8 mouse cellular contexts compared by ENCODE assay signal in the genomic region with DNA sequence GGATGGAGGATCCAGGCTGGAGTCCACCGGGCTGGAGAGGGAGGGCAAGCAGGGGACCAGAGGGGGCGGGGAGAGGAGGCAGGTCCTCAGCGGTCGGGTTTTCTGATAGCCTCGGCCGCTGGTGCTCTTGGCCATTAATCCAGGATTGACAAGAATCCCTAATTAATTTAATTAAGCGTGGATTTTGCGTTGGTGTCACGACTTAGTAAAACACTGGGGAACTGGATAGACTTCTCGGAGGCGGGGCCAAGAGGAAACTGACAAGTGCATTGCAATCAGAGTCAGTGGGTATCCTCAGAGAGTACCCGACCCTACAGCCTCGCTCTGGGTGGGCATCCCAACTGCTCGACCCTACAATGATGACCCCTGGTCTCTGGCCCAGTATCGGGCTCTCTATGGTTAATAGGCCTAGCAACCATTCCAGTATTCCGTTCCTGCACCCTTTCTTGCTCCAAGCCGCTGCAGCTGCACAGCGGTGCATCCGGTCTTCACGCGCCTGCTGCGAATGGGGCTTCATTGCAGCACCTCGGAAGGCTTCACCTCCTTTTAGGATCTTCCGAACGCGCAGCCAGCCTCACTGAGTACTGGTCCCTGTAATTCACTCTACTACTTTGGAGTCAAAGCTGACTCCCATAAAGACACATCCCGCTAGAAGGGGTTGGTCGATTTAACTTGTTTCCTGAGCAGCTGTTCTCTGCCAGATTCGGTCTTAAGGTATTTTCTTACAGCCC. TPM values are rescaled to one million over a fixed set of nuclear protein-coding genes. Genes with fewer than 3 reads are reported as not detected.
A peak's percentile ranks its signal among the peaks of the same experiment; 100 is the strongest.
DNase-seq lines count a peak whose midpoint lies in the region; ATAC-seq and TF ChIP-seq lines count a peak whose summit lies in the region.

No protein-coding gene starts in this region.

- peak overlapping the region; percentile 54 for H3K4me2 ChIP-seq in hindbrain, postnatal 0 days (ENCODE audit: low read depth, low read length)
- H3K4me2 ChIP-seq in liver, embryonic 15.5 days, result peak overlapping the region; percentile 71
- peak overlapping the region; percentile 10; the same call in 1 of the 2 replicates for H3K4me2 ChIP-seq in stomach, embryonic 15.5 days

- intact Hi-C loops in left cerebral cortex, adult 2 months (cut with DNase I), result loop anchor here (5.0 to 10.0 kb wide), 2 partner anchors 235 to 362 kb away; no protein-coding TSS in a partner anchor

- H3K4me1 ChIP-seq in ES-E14 (ENCODE audit: control insufficient read depth in 2 of 2, insufficient read depth in 2 of 2, low read length in 2 of 2, poor library complexity in 1 of 2), result peaks cover 0 to 5% of the 10 kb centered on the region in 2 experiments; a peak in 1 of 4 replicates
- peaks cover 55% of the 10 kb centered on the region for H3K4me1 ChIP-seq in forebrain, embryonic 10.5 days
- H3K4me1 ChIP-seq in hindbrain, postnatal 0 days (ENCODE audit: insufficient read depth, low read length), result 0 out of 2 replicates have a peak, but pooled peaks cover 8% of the 10 kb centered on the region
- H3K4me1 ChIP-seq in liver, embryonic 15.5 days (replicated peaks), result peaks cover 30% of the 10 kb centered on the region
- peaks cover 21% of the 10 kb centered on the region for H3K4me1 ChIP-seq in stomach, embryonic 15.5 days

- WGBS in forebrain, embryonic 10.5 days, result 0% methylated on average over 29 of the region's 29 CpGs
- under 1% methylated on average over 29 of the region's 29 CpGs for WGBS in hindbrain, postnatal 0 days
- WGBS in liver, embryonic 15.5 days (ENCODE audit: insufficient replicate concordance), result under 1% methylated on average over 29 of the region's 29 CpGs
- WGBS in stomach, embryonic 15.5 days, result under 1% methylated on average over 29 of the region's 29 CpGs

- no peak for TF ChIP-seq CTCF in left cerebral cortex, adult 2 months (IDR thresholded peaks at IDR 0.05)
- TF ChIP-seq CTCF in hindbrain, postnatal 0 days (IDR thresholded peaks at IDR 0.05; ENCODE audit: low read depth), result no peak

- H3K9me3 ChIP-seq in ES-E14 (ENCODE audit: control insufficient read depth, insufficient read depth, low read depth, low read length), result no peaks in the 10 kb centered on the region
- no peaks in the 10 kb centered on the region for H3K9me3 ChIP-seq in forebrain, embryonic 10.5 days
- no peaks in the 10 kb centered on the region for H3K9me3 ChIP-seq in hindbrain, postnatal 0 days (ENCODE audit: low read length)
- H3K9me3 ChIP-seq in liver, embryonic 15.5 days (replicated peaks), result no peaks in the 10 kb centered on the region
- no peaks in the 10 kb centered on the region for H3K9me3 ChIP-seq in stomach, embryonic 15.5 days

- H3K4me3 ChIP-seq in left cerebral cortex, adult 2 months, result no peak overlapping the region
- H3K4me3 ChIP-seq in ES-E14 (ENCODE audit: insufficient read depth in 1 of 2, low read depth in 1 of 2, low read length in 2 of 2, poor library complexity in 1 of 2, severe bottlenecking in 1 of 2), result peak overlapping the region; percentile 14 to 49; a peak in 3 of 4 replicates
- H3K4me3 ChIP-seq in forebrain, embryonic 10.5 days, result peak overlapping the region; percentile 61
- peak overlapping the region; percentile 8 for H3K4me3 ChIP-seq in hindbrain, postnatal 0 days (ENCODE audit: low read length)
- peak overlapping the region; percentile 24; the same call in 1 of the 2 replicates for H3K4me3 ChIP-seq in liver, embryonic 15.5 days (replicated peaks)
- H3K4me3 ChIP-seq in stomach, embryonic 15.5 days (replicated peaks), result peak overlapping the region; percentile 45; the same call in 1 of the 2 replicates

- no peaks in the 10 kb centered on the region for H3K36me3 ChIP-seq in ES-E14 (ENCODE audit: control insufficient read depth, insufficient read depth, low read length, poor library complexity, severe bottlenecking)
- no peaks in the 10 kb centered on the region for H3K36me3 ChIP-seq in forebrain, embryonic 10.5 days (replicated peaks)
- H3K36me3 ChIP-seq in hindbrain, postnatal 0 days (ENCODE audit: insufficient read depth, low read length), result no peaks in the 10 kb centered on the region
- no peaks in the 10 kb centered on the region for H3K36me3 ChIP-seq in liver, embryonic 15.5 days (replicated peaks)
- no peaks in the 10 kb centered on the region for H3K36me3 ChIP-seq in stomach, embryonic 15.5 days

- peak; percentile 13 to 17 for DNase-seq in left cerebral cortex, adult 2 months (ENCODE audit: extremely low spot score in 1 of 2, low spot score in 2 of 2)
- no peak for DNase-seq in left cerebral cortex, adult 9 months (ENCODE audit: low spot score in 2 of 2)
- no peak for DNase-seq in ES-E14 (ENCODE audit: low read depth, low spot score)
- DNase-seq in forebrain, embryonic 10.5 days (ENCODE audit: extremely low spot score, low spot score), result peak; percentile 66
- no peak for DNase-seq in hindbrain, postnatal 0 days (ENCODE audit: low spot score)

- no peak overlapping the region for H3K27ac ChIP-seq in left cerebral cortex, adult 2 months
- no peak overlapping the region for H3K27ac ChIP-seq in ES-E14 (ENCODE audit: insufficient read depth, low read depth, low read length, poor library complexity, severe bottlenecking)
- 0 out of 2 replicates have a peak overlapping the region, but pooled peaks have one; percentile 81 for H3K27ac ChIP-seq in forebrain, embryonic 10.5 days
- H3K27ac ChIP-seq in hindbrain, postnatal 0 days, result no peak overlapping the region
- H3K27ac ChIP-seq in liver, embryonic 15.5 days (replicated peaks), result no peak overlapping the region
- no peak overlapping the region for H3K27ac ChIP-seq in stomach, embryonic 15.5 days

- no peak for ATAC-seq in hindbrain, postnatal 0 days
- ATAC-seq in liver, embryonic 15.5 days (ENCODE audit: insufficient read depth), result no peak
- no peak for ATAC-seq in stomach, embryonic 15.5 days (ENCODE audit: insufficient read depth, low FRiP score, low read depth)
- no peak for ATAC-seq in erythroblast, adult 5-6 weeks (replicated peaks; ENCODE audit: low FRiP score, poor library complexity, severe bottlenecking)

- in situ Hi-C loops in ES-E14 (cut with MboI; ENCODE audit: low sequenced_read_pairs in 2 of 2, unreplicated experiment in 2 of 2), result no loop called here

- H3K27me3 ChIP-seq in forebrain, embryonic 10.5 days (ENCODE audit: poor library complexity, severe bottlenecking), result peaks cover 79% of the 10 kb centered on the region
- peaks cover 49% of the 10 kb centered on the region for H3K27me3 ChIP-seq in hindbrain, postnatal 0 days (ENCODE audit: insufficient read depth, low read length)
- H3K27me3 ChIP-seq in liver, embryonic 15.5 days, result peaks cover 75% of the 10 kb centered on the region
- H3K27me3 ChIP-seq in stomach, embryonic 15.5 days (replicated peaks), result peaks cover 56% of the 10 kb centered on the region

- H3K9ac ChIP-seq in ES-E14 (ENCODE audit: insufficient read depth, low read depth, low read length, poor library complexity, severe bottlenecking), result no peak overlapping the region
- H3K9ac ChIP-seq in hindbrain, postnatal 0 days (replicated peaks; ENCODE audit: low read length), result no peak overlapping the region
- H3K9ac ChIP-seq in liver, embryonic 15.5 days, result no peak overlapping the region
- no peak overlapping the region for H3K9ac ChIP-seq in stomach, embryonic 15.5 days

TF ChIP-seq in ES-E14, 5 proteins besides CTCF, POLR2A, EP300 and RAD21:
- TF ChIP-seq MAFK (IDR thresholded peaks at IDR 0.05; ENCODE audit: insufficient read depth, low read depth, low read length), result no peak
- no peak for TF ChIP-seq ZC3H11A (IDR thresholded peaks at IDR 0.05; ENCODE audit: borderline replicate concordance, low read depth, low read length)
- TF ChIP-seq HCFC1 (IDR thresholded peaks at IDR 0.05; ENCODE audit: borderline replicate concordance, insufficient read depth, low read length), result no peak
- TF ChIP-seq ZNF384 (IDR thresholded peaks at IDR 0.05; ENCODE audit: low read depth, low read length), result no peak
- no peak for TF ChIP-seq CHD2 (IDR thresholded peaks at IDR 0.05; ENCODE audit: low read depth, low read length)

RNA-seq across cellular contexts. Expression of gene Shox2, which starts 0.8 kb away (rescaled TPM):
- total RNA-seq in left cerebral cortex, adult 2 months (2021), result not detected
- 0.37 and 0.45 TPM in 2 replicates for total RNA-seq in ES-E14 (2012; rRNA removed)
- 3.4 and 6.6 TPM in 2 replicates for polyA plus RNA-seq in forebrain, embryonic 10.5 days (2016; fragmentation: Nextera tagmentation; extraction: Ambion mirVana)
- 24.0 and 33.2 TPM in 2 replicates for total RNA-seq in hindbrain, postnatal 0 days (2014; rRNA removed)
- polyA plus RNA-seq in hindbrain, postnatal 0 days (2015; fragmentation: Nextera tagmentation; extraction: Ambion mirVana), result 13.8 and 17.6 TPM in 2 replicates
- polyA plus RNA-seq in liver, embryonic 15.5 days (2015; fragmentation: Nextera tagmentation; extraction: Ambion mirVana), result 0.10 and 0.20 TPM in 2 replicates
- polyA plus RNA-seq in stomach, embryonic 15.5 days (2015; fragmentation: Nextera tagmentation; extraction: Ambion mirVana), result 0.36 and 0.42 TPM in 2 replicates
- total RNA-seq in erythroblast, adult 5-6 weeks (2015; ENCODE audit: low replicate concordance), result not detected in 2 replicates
- total RNA-seq in erythroblast, adult 5-6 weeks (2017; ENCODE audit: low replicate concordance), result not detected in 2 replicates

RNA-seq across cellular contexts. Expression of gene Rsrc1, which starts 1.2 kb away (rescaled TPM):
- total RNA-seq in left cerebral cortex, adult 2 months (2021), result 10 to 100 TPM; 36.3 to 37.2 TPM
- total RNA-seq in ES-E14 (2012; rRNA removed), result 11.3 and 13.2 TPM in 2 replicates
- polyA plus RNA-seq in forebrain, embryonic 10.5 days (2016; fragmentation: Nextera tagmentation; extraction: Ambion mirVana), result 41.3 and 41.6 TPM in 2 replicates
- 23.8 and 24.1 TPM in 2 replicates for total RNA-seq in hindbrain, postnatal 0 days (2014; rRNA removed)
- polyA plus RNA-seq in hindbrain, postnatal 0 days (2015; fragmentation: Nextera tagmentation; extraction: Ambion mirVana), result 31.4 and 33.3 TPM in 2 replicates
- 6.1 and 6.6 TPM in 2 replicates for polyA plus RNA-seq in liver, embryonic 15.5 days (2015; fragmentation: Nextera tagmentation; extraction: Ambion mirVana)
- 25.1 and 27.1 TPM in 2 replicates for polyA plus RNA-seq in stomach, embryonic 15.5 days (2015; fragmentation: Nextera tagmentation; extraction: Ambion mirVana)
- total RNA-seq in erythroblast, adult 5-6 weeks (2015; ENCODE audit: low replicate concordance), result 5.0 and 6.7 TPM in 2 replicates
- 4.2 and 6.8 TPM in 2 replicates for total RNA-seq in erythroblast, adult 5-6 weeks (2017; ENCODE audit: low replicate concordance)

Comparison
In these comparisons a context has a peak if more than half of its experiments do, and no peak if none do; other contexts are left out.
1. DNase-seq: peak in left cerebral cortex, adult 2 months (2 of 2) and forebrain, embryonic 10.5 days (single experiment); none in left cerebral cortex, adult 9 months (0 of 2), ES-E14 (single experiment) and hindbrain, postnatal 0 days (single experiment).
2. H3K4me2 ChIP-seq: peak in every context shown above with its lines; median percentile 71 in liver, embryonic 15.5 days; 54 in hindbrain, postnatal 0 days; 10 in stomach, embryonic 15.5 days.
3. RNA of gene Shox2, which starts 0.8 kb away (total RNA-seq): 24.0 to 33.2 TPM in hindbrain, postnatal 0 days; 0.37 to 0.45 TPM in ES-E14, not detected in left cerebral cortex, adult 2 months and not detected in erythroblast, adult 5-6 weeks; every median in the first group is over 10 times any median in the second.